Mouse (Mus musculus): ENCODE data around the gene Wwox. TPM values are rescaled to one million over a fixed set of nuclear protein-coding genes. Genes with fewer than 3 reads are reported as not detected.
A peak's percentile ranks its signal among the peaks of the same experiment; 100 is the strongest.

The Wwox gene
- polyA plus RNA-seq, 1 experiment from 2014 or later = 10.2 TPM

DNA sequence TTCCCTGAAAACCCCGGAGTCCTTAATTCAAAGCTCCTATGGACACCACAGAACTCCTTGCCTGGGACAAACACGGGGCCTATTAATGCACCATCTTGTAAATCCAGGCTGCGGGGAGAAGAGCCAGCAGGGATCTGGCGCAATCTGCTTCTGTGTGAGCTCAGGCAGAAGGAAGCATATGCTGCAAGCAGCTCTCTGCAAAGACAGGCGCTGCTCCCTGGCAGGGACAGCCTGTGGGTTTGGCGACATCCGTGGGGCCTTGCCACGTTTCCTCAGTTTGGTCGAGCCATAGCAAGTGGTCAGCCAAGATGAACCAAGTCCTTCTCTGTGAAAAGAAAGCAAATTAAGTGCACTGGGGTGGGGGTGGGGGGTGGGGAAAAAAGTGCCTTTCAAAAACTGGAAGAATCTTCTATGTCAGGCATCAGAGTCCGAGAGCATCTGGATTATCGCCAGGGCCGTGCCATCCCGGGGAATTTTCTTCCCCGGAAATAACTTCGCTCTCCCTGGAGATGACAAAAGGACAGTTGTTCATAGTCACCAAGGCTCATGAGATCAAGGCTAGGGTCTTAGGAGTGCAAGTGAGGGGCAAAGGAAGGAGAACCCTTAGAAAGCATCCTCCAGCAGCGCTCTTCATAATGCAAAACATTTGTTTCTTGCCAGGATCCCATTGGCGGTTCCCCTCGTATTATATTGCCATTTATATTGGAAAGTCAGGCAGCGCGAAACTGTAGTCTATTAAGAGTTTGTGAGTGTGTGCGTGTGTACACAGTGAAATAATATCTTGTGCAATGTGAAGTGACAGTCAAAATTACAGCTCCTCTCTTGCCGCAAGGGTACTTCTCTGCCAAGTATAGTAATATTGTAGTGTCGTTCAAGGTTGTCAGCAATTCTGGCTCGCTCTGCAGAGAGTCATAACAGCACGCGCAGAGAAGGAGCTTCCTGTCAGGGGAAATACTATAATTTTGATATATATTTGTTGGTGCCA is 152.1 kb downstream of the Wwox start:
- no peak overlapping the region for H3K4me3 ChIP-seq
- ATAC-seq = peak; percentile 88
- H3K4me1 ChIP-seq = peaks cover 36% of the 10 kb centered on the region
- 32% methylated on average over 26 of the region's 26 CpGs for WGBS
- H3K9me3 ChIP-seq (replicated peaks) = peaks cover 7% of the 10 kb centered on the region; the same call in 1 of the 2 replicates
- H3K36me3 ChIP-seq (ENCODE audit: poor library complexity, severe bottlenecking) = no peaks in the 10 kb centered on the region
- no peaks in the 10 kb centered on the region for H3K27me3 ChIP-seq
- H3K9ac ChIP-seq = no peak overlapping the region
- peak overlapping the region; percentile 40 for H3K4me2 ChIP-seq
- peak overlapping the region; percentile 59 for H3K27ac ChIP-seq

DNA sequence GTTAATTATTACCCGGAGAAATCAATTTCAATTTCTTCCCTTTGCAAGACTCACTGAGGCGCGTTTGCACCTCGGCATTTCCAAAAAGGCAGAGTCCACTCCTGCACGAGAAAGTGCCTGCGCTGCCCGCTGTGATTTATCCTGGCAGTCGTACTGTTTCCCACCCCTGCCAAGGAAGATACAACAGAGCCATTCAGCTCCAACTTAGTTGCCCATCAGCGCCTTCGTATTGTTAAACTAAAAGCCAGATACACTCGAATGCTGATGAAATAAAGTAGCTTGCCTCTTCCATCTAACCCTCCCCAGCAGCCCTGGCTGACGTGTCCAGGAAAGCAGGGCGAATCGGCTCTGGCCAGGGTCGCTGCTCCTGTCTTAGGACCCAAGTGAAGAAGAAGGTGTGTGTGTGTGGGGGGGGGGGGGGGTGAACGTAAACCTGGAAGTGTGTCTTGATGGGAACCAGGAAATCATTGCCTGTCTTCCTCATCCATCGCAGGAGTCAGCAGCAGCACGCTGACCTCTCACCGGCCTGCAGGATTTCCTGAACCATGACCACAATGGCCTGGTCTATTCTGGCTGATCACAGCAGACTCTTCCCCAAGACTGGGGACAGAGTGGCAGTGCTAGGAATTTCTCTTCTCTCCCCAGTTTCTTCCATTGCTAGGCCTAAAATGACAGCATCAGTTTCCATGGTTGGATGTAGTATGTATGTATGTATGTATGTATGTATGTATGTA is 154.1 kb downstream of the Wwox start:
- Histone ChIP-seq H3K4me1 (peaks cover 36% of the 10 kb centered on the region), H3K4me2 (peak overlapping the region; percentile 21), H3K9me3 (replicated peaks) (peaks cover 7% of the 10 kb centered on the region; the same call in 1 of the 2 replicates), H3K9ac (no peak overlapping the region), H3K36me3 (ENCODE audit: poor library complexity, severe bottlenecking) (no peaks in the 10 kb centered on the region), H3K4me3 (no peak overlapping the region), H3K27ac (no peak overlapping the region), H3K27me3 (no peaks in the 10 kb centered on the region)
- WGBS = 16% methylated on average over 19 of the region's 19 CpGs
- ATAC-seq = no peak

DNA sequence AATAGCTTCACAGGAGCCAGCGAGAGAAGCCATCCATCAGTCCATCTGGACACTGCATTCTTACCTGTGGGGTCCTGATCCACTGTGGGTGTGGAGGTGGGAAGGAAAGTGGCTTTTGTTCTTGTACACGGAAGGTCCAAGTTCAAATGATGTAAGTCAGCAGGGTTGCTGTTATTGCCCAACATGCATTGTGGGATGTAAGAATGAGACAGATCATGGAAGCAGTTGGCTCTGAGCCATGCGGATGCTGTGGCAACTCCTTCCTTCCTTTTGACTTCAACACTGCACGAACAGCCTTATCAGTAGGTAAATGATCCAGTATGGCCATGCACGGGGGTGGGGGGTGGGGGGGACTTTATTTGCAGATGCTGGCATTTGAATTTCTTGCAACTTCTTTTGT is 155.4 kb downstream of the Wwox start:
- WGBS = 81% methylated on average over 5 of the region's 5 CpGs
- no peak overlapping the region for H3K4me3 ChIP-seq
- no peak overlapping the region for H3K27ac ChIP-seq
- no peak overlapping the region for H3K9ac ChIP-seq
- H3K36me3 ChIP-seq (ENCODE audit: poor library complexity, severe bottlenecking) = no peaks in the 10 kb centered on the region
- H3K9me3 ChIP-seq (replicated peaks) = peaks cover 7% of the 10 kb centered on the region; the same call in 1 of the 2 replicates
- no peak overlapping the region for H3K4me2 ChIP-seq
- H3K4me1 ChIP-seq = peaks cover 43% of the 10 kb centered on the region
- ATAC-seq = no peak
- peaks cover 5% of the 10 kb centered on the region; the same call in 1 of the 2 replicates for H3K27me3 ChIP-seq

DNA sequence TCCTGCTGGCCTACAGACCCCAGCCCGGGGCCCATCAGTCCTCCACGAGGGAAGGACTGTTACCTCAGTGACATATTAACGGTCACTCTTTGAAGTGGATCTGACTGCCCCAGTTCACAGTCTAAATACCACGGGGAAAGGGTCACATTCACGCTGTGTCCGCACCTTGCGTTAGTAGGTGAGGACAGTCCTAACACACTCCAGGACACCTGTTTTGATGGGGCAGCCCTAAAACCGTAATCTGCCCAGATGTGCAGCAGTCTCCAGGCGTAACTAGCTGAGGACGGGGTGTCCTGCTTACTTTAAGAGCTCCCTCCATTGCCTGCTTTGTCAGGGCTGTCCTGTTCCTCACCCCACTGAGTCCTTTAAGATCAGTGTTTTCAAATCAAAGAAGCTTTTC is 160.1 kb downstream of the Wwox start:
- Histone ChIP-seq H3K27ac (no peak overlapping the region), H3K36me3 (ENCODE audit: poor library complexity, severe bottlenecking) (no peaks in the 10 kb centered on the region), H3K9me3 (replicated peaks) (peaks cover 7% of the 10 kb centered on the region; the same call in 1 of the 2 replicates), H3K9ac (no peak overlapping the region), H3K27me3 (peaks cover 11% of the 10 kb centered on the region), H3K4me3 (no peak overlapping the region), H3K4me1 (peaks cover 31% of the 10 kb centered on the region), H3K4me2 (no peak overlapping the region)
- 33% methylated on average over 10 of the region's 10 CpGs for WGBS
- ATAC-seq = no peak

DNA sequence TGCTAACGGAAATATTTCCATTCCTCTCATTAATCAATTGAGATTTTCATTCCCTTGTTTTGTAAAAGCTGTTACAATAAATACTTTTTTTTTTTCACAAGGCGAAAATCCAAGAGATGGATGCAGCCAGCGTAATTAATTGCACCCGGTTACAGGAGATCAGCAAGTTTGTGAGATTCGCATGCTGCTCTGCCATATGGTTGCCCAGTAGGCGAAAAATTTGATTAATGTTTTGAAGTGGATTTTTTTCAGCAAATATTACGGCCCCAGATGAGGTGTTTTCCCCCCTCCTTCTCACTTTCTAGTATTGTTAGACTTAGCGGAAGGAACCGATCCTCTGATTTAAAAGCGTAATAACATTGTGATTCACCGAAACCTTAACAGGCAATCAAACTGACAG is 160.7 kb downstream of the Wwox start:
- no peak for ATAC-seq

DNA sequence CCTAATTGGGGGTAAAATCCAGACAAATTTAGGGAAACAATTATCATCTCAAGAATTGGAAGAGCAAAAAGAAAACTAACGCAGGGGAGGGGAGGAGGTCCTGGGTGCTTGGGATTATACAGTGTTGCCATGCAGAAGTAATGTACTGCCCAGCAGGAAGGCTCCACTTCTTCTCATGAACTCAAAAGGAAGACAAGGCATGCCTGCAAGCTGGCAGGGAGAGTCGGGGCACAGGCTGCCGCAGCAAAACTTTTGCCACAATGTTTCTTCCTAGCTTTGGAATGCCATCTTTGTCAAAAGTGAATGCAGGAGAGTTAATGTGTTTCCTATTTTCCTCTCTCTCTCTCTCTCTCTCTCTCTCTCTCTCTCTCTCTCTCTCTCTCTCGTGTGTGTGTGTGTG is 163.6 kb downstream of the Wwox start:
- no peak overlapping the region for H3K4me3 ChIP-seq
- no peak overlapping the region for H3K27ac ChIP-seq
- peaks cover 31% of the 10 kb centered on the region for H3K4me1 ChIP-seq
- H3K36me3 ChIP-seq (ENCODE audit: poor library complexity, severe bottlenecking) = no peaks in the 10 kb centered on the region
- ATAC-seq = no peak
- no peak overlapping the region for H3K9ac ChIP-seq
- H3K27me3 ChIP-seq = peaks cover 11% of the 10 kb centered on the region
- H3K9me3 ChIP-seq (replicated peaks) = no peaks in the 10 kb centered on the region
- H3K4me2 ChIP-seq = no peak overlapping the region
- 4% methylated on average over 3 of the region's 4 CpGs for WGBS

More for the DNA sequence above, 160.7 kb downstream of the Wwox start:
- peaks cover 11% of the 10 kb centered on the region for H3K27me3 ChIP-seq
- no peak overlapping the region for H3K27ac ChIP-seq
- H3K4me3 ChIP-seq = no peak overlapping the region
- H3K9me3 ChIP-seq (replicated peaks) = peaks cover 7% of the 10 kb centered on the region; the same call in 1 of the 2 replicates
- H3K4me2 ChIP-seq = no peak overlapping the region
- peaks cover 31% of the 10 kb centered on the region for H3K4me1 ChIP-seq
- 30% methylated on average over 11 of the region's 11 CpGs for WGBS
- no peak overlapping the region for H3K9ac ChIP-seq
- H3K36me3 ChIP-seq (ENCODE audit: poor library complexity, severe bottlenecking) = no peaks in the 10 kb centered on the region

DNA sequence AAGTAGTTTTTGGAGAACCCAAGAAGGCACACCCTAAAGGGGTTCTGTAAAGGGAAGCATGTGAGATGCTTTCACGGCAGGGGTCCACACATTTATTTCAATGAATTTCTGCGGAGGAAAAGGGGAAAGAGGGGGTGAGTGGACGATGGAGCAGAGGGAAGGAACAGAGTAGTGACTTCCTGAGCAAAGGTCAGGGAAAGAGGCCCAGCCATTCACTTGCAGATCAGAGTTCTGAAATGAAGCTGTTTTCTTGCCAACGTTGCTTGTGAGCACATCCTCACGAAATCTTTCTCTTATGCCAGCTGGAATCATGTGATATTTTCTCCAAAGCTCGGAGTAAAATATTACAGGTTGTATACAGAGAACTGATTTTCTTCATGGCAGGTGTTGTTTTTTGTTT is 164.1 kb downstream of the Wwox start:
- no peak overlapping the region for H3K27ac ChIP-seq
- H3K4me3 ChIP-seq = no peak overlapping the region
- no peak for ATAC-seq
- 0 out of 2 replicates have a peak overlapping the region, but pooled peaks have one; percentile 6 for H3K4me2 ChIP-seq
- H3K36me3 ChIP-seq (ENCODE audit: poor library complexity, severe bottlenecking) = no peaks in the 10 kb centered on the region
- 30% methylated on average over 6 of the region's 6 CpGs for WGBS
- H3K4me1 ChIP-seq = peaks cover 31% of the 10 kb centered on the region
- H3K9me3 ChIP-seq (replicated peaks) = no peaks in the 10 kb centered on the region
- no peak overlapping the region for H3K9ac ChIP-seq
- peaks cover 11% of the 10 kb centered on the region for H3K27me3 ChIP-seq

DNA sequence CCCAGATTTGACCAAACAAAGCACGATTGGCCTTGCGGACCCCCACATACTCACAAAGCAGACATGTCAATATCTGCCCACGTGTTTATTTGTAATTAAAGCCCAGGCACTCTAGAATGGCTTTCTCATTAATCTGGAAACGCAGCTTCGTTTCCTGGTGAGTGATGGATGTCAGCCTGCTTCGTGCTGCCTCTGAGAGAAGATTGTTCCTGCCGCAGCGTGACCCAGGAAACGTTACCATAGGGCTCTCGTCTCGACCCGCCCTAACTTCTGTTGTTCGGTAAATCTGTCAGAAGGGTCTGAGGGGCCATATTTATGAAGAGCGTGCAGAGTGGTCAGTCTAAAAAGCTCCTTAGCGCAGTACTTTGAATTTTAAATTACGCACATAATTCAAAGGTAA is 164.9 kb downstream of the Wwox start:
- H3K36me3 ChIP-seq (ENCODE audit: poor library complexity, severe bottlenecking) = no peaks in the 10 kb centered on the region
- H3K27ac ChIP-seq = no peak overlapping the region
- H3K9me3 ChIP-seq (replicated peaks) = no peaks in the 10 kb centered on the region
- H3K4me2 ChIP-seq = peak overlapping the region; percentile 0; the same call in 1 of the 2 replicates
- no peak overlapping the region for H3K4me3 ChIP-seq
- no peak overlapping the region for H3K9ac ChIP-seq
- H3K4me1 ChIP-seq = peaks cover 29% of the 10 kb centered on the region
- WGBS = 28% methylated on average over 16 of the region's 16 CpGs
- no peak for ATAC-seq
- peaks cover 11% of the 10 kb centered on the region for H3K27me3 ChIP-seq

DNA sequence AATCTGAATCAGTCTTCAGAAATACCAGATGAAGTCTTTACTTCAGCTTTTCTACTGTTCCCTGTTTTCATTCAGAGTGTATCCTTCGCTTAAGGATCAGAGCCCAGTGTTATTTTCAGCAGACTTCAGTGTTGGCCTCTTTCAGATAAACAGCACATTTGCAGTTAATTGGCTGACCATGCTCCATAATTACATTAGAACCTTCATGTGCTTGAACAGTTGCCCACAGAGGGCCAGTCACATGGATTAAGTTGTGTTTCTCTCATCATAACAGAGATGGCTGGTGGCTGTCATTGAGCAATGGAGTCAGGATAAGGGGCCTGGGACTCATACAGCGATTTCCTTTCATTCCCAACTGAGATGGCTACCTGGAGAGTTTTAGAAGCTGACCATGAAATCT is 166.2 kb downstream of the Wwox start:
- no peak overlapping the region for H3K4me3 ChIP-seq
- peaks cover 22% of the 10 kb centered on the region for H3K4me1 ChIP-seq
- WGBS = 78% methylated on average over 2 of the region's 2 CpGs
- no peak for ATAC-seq
- H3K27me3 ChIP-seq = peaks cover 6% of the 10 kb centered on the region; the same call in 1 of the 2 replicates
- H3K9me3 ChIP-seq (replicated peaks) = no peaks in the 10 kb centered on the region
- H3K9ac ChIP-seq = no peak overlapping the region
- H3K36me3 ChIP-seq (ENCODE audit: poor library complexity, severe bottlenecking) = no peaks in the 10 kb centered on the region
- H3K27ac ChIP-seq = no peak overlapping the region
- H3K4me2 ChIP-seq = no peak overlapping the region

DNA sequence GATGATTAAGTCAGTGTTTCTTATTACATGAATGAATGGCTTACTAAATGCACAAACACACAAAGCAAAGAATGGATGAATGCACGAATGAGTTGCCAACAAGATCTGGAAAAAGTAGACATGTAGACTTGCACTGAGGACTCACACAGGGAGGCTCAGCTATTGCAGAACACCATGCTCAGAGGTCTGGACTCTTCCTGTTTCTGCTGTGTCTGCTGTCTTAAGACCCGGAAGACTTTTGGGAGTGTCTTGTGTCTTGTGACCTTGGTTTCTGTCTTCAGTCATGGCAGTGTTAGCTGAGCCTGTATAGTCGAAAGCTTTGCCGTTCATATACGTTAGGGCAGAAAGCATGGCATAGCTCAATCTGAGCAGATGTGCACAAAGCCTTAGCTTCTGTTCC is 169.9 kb downstream of the Wwox start:
- no peaks in the 10 kb centered on the region for H3K36me3 ChIP-seq (ENCODE audit: poor library complexity, severe bottlenecking)
- ATAC-seq = no peak
- no peak overlapping the region for H3K4me3 ChIP-seq
- H3K4me2 ChIP-seq = no peak overlapping the region
- H3K27me3 ChIP-seq = no peaks in the 10 kb centered on the region
- H3K9ac ChIP-seq = no peak overlapping the region
- no peaks in the 10 kb centered on the region for H3K9me3 ChIP-seq (replicated peaks)
- H3K4me1 ChIP-seq = peaks cover 3% of the 10 kb centered on the region
- 92% methylated on average over 5 of the region's 5 CpGs for WGBS
- no peak overlapping the region for H3K27ac ChIP-seq

DNA sequence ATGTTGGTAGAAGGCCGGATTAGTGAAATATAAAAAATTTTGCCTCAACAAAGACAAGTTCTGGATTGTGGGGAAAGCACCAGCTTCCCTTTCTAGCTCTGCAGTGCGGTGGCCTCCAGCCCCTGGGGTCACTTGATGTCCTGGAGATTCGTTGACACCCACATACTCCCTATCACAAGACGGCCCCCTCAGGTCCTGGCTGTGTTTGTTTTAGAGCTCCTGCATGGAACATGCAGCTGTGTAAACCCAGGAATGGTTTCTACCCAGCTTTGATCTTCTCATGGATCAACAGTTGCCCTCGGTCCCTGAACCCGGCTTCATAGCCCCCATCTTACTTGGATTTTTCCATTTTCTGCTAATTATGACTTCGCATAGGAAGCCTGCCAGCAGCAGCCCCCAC is 171.6 kb downstream of the Wwox start:
- 84% methylated on average over 7 of the region's 7 CpGs for WGBS
- Histone ChIP-seq H3K27ac (no peak overlapping the region), H3K9ac (no peak overlapping the region)

DNA sequence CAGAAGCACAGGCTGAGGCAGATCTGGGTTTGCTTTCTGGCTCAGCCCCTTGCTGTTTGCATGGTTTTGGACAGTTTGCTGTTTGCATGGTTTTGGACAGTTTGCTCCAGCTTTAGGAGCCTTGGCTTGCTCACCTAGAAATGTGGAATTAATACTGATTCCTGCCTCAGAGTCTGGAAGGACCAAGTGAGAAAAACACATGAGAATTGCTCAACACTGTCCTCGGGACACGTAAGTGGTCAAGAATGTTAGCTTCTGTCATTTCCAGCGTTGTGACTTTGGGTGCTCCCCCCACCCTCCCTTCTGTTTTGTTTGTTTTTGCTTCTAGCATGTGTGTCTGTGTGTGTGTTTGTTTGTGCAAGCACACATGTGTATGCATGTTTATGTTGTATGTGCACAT is 172.6 kb downstream of the Wwox start:
- ATAC-seq = no peak
- 90% methylated on average over 3 of the region's 3 CpGs for WGBS

More for the DNA sequence above, 171.6 kb downstream of the Wwox start:
- ATAC-seq = no peak
- no peaks in the 10 kb centered on the region for H3K4me1 ChIP-seq
- H3K9me3 ChIP-seq (replicated peaks) = no peaks in the 10 kb centered on the region
- no peaks in the 10 kb centered on the region for H3K36me3 ChIP-seq (ENCODE audit: poor library complexity, severe bottlenecking)
- H3K27me3 ChIP-seq = no peaks in the 10 kb centered on the region
- H3K4me3 ChIP-seq = no peak overlapping the region
- no peak overlapping the region for H3K4me2 ChIP-seq

More for the DNA sequence above, 172.6 kb downstream of the Wwox start:
- H3K9me3 ChIP-seq (replicated peaks) = no peaks in the 10 kb centered on the region
- no peaks in the 10 kb centered on the region for H3K27me3 ChIP-seq
- no peaks in the 10 kb centered on the region for H3K4me1 ChIP-seq
- no peak overlapping the region for H3K27ac ChIP-seq
- H3K36me3 ChIP-seq (ENCODE audit: poor library complexity, severe bottlenecking) = no peaks in the 10 kb centered on the region
- no peak overlapping the region for H3K9ac ChIP-seq
- no peak overlapping the region for H3K4me2 ChIP-seq
- H3K4me3 ChIP-seq = no peak overlapping the region

All from forebrain, embryonic 13.5 days (tissue).